10 mouse cellular contexts compared by ENCODE assay signal in the genomic region with DNA sequence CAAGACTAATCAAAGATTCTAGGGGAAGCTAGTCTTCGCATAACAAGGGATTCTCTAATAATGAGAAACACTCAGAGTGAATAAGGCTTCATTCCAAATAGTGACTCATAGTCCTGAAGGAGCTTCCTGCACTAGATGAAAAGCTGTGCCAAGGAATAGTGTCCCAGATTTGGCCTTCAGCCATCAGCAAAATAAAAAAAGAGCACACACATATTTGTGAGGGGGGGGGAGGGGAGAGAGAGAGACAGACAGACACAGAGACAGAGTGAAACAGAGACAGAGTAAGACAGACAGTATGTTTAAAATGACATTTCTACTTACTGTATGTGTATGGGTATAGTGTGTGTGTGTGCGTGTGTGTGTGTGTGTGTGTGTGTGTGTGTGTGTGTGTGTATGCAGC.
A peak's percentile ranks its signal among the peaks of the same experiment; 100 is the strongest.
DNase-seq lines count a peak whose midpoint lies in the region; ATAC-seq and TF ChIP-seq lines count a peak whose summit lies in the region.
"Had no signal": no experiment of that assay in that cellular context is flagged by ENCODE, and none has a peak within 500 bp of the region (broad histone marks: within the 10 kb centered on the region; RNA-seq: fewer than 3 reads in every experiment).

No protein-coding gene starts in this region.

- H3K27me3 ChIP-seq in forebrain, embryonic 13.5 days = no peaks in the 10 kb centered on the region
- no peaks in the 10 kb centered on the region for H3K27me3 ChIP-seq in forebrain, embryonic 11.5 days (ENCODE audit: control insufficient read depth, insufficient read depth, low read length)
- no peaks in the 10 kb centered on the region for H3K27me3 ChIP-seq in lung, postnatal 0 days (replicated peaks; ENCODE audit: insufficient read depth, low read length)

- no peak for DNase-seq in forebrain, embryonic 11.5 days (ENCODE audit: low spot score)
- peak; percentile 34 to 68 for DNase-seq in left cerebral cortex, postnatal 25 days (ENCODE audit: low spot score in 2 of 2)
- no peak for DNase-seq in left cerebral cortex, postnatal 10 days (ENCODE audit: extremely low spot score in 1 of 2, low spot score in 2 of 2)
- peak; percentile 56 for DNase-seq in cerebellum, adult 9-11 months
- DNase-seq in lung, postnatal 0 days (ENCODE audit: low spot score) = peak; percentile 86
- no peak for DNase-seq in gastrocnemius, postnatal 10 days

- H3K4me3 ChIP-seq in forebrain, embryonic 13.5 days = no peak overlapping the region
- no peak overlapping the region for H3K4me3 ChIP-seq in forebrain, embryonic 11.5 days (ENCODE audit: low read depth, low read length)
- H3K4me3 ChIP-seq in lung, postnatal 0 days (ENCODE audit: low read depth, low read length) = no peak overlapping the region
- H3K4me3 ChIP-seq: hindbrain, embryonic 10.5 days had no signal

- H3K36me3 ChIP-seq in forebrain, embryonic 13.5 days (ENCODE audit: poor library complexity, severe bottlenecking) = no peaks in the 10 kb centered on the region
- H3K36me3 ChIP-seq in forebrain, embryonic 11.5 days (ENCODE audit: control insufficient read depth, insufficient read depth, low read length) = no peaks in the 10 kb centered on the region; the same call in 1 of the 2 replicates
- H3K36me3 ChIP-seq in lung, postnatal 0 days (ENCODE audit: insufficient read depth, low read length) = no peaks in the 10 kb centered on the region

- H3K9ac ChIP-seq in forebrain, embryonic 13.5 days = no peak overlapping the region
- H3K9ac ChIP-seq in forebrain, embryonic 11.5 days (ENCODE audit: low read length) = no peak overlapping the region
- no peak overlapping the region for H3K9ac ChIP-seq in lung, postnatal 0 days (replicated peaks; ENCODE audit: low read depth)

- peaks cover 26% of the 10 kb centered on the region for H3K4me1 ChIP-seq in forebrain, embryonic 13.5 days
- peaks cover 9% of the 10 kb centered on the region for H3K4me1 ChIP-seq in forebrain, embryonic 11.5 days (replicated peaks; ENCODE audit: control insufficient read depth, insufficient read depth, low read length)
- H3K4me1 ChIP-seq in lung, postnatal 0 days (ENCODE audit: insufficient read depth, low read depth, low read length) = peaks cover 4% of the 10 kb centered on the region; the same call in 1 of the 2 replicates

- peak; percentile 73 for TF ChIP-seq EP300 in lung, postnatal 0 days (IDR thresholded peaks at IDR 0.05)

- peak; percentile 50; the same call in 1 of the 2 replicates for ATAC-seq in forebrain, embryonic 13.5 days
- no peak for ATAC-seq in forebrain, embryonic 11.5 days (replicated peaks; ENCODE audit: low FRiP score)
- peak; percentile 78 for ATAC-seq in lung, postnatal 0 days
- ATAC-seq in megakaryocyte progenitor cell, adult 5-6 weeks (replicated peaks; ENCODE audit: poor library complexity) = no peak

- no peak overlapping the region for H3K4me2 ChIP-seq in forebrain, embryonic 13.5 days
- H3K4me2 ChIP-seq in forebrain, embryonic 11.5 days (ENCODE audit: low read depth, low read length, severe bottlenecking) = no peak overlapping the region
- no peak overlapping the region for H3K4me2 ChIP-seq in lung, postnatal 0 days (replicated peaks; ENCODE audit: low read depth, low read length)

- WGBS in forebrain, embryonic 13.5 days = 50% methylated on average over 2 of the region's 2 CpGs
- WGBS in forebrain, embryonic 11.5 days = 87% methylated on average over 2 of the region's 2 CpGs
- 39% methylated on average over 2 of the region's 2 CpGs for WGBS in lung, postnatal 0 days

- no peaks in the 10 kb centered on the region for H3K9me3 ChIP-seq in forebrain, embryonic 13.5 days (replicated peaks)
- no peaks in the 10 kb centered on the region for H3K9me3 ChIP-seq in forebrain, embryonic 11.5 days (ENCODE audit: control insufficient read depth, low read length)
- no peaks in the 10 kb centered on the region for H3K9me3 ChIP-seq in lung, postnatal 0 days (ENCODE audit: low read length)
- H3K9me3 ChIP-seq: hindbrain, embryonic 10.5 days had no signal

- H3K27ac ChIP-seq in forebrain, embryonic 13.5 days = no peak overlapping the region
- no peak overlapping the region for H3K27ac ChIP-seq in forebrain, embryonic 11.5 days (ENCODE audit: low read depth, low read length)
- H3K27ac ChIP-seq in lung, postnatal 0 days (ENCODE audit: low read length) = peak overlapping the region; percentile 5; the same call in 1 of the 2 replicates
- H3K27ac ChIP-seq: hindbrain, embryonic 10.5 days; macrophage had no signal

- no peak for TF ChIP-seq CTCF in lung, postnatal 0 days (IDR thresholded peaks at IDR 0.05)

- intact Hi-C loops in left cerebral cortex, postnatal 25 days (cut with DNase I) = no loop called here
- intact Hi-C loops in left cerebral cortex, postnatal 10 days (cut with DNase I) = no loop called here

Comparison
In these comparisons a context has a peak if more than half of its experiments do, and no peak if none do; other contexts are left out.
1. ATAC-seq: peak in forebrain, embryonic 13.5 days (single experiment) and lung, postnatal 0 days (single experiment); none in forebrain, embryonic 11.5 days (single experiment) and megakaryocyte progenitor cell, adult 5-6 weeks (single experiment).
2. DNase-seq: peak in left cerebral cortex, postnatal 25 days (2 of 2), cerebellum, adult 9-11 months (single experiment) and lung, postnatal 0 days (single experiment); none in forebrain, embryonic 11.5 days (single experiment), left cerebral cortex, postnatal 10 days (0 of 2) and gastrocnemius, postnatal 10 days (single experiment).